Mouse (Mus musculus) MEL-GATA-1-ER (cell line): Measurements from ENCODE around the gene Ugt1a10.

Source experiments
- DNase-seq: peaks from one replicate; pipeline ENCODE4 v3.0.0-alpha.2; 2012; ENCODE audit warnings: low read depth; ENCODE audit errors: extremely low read depth

Ugt1a10 gene

DNA sequence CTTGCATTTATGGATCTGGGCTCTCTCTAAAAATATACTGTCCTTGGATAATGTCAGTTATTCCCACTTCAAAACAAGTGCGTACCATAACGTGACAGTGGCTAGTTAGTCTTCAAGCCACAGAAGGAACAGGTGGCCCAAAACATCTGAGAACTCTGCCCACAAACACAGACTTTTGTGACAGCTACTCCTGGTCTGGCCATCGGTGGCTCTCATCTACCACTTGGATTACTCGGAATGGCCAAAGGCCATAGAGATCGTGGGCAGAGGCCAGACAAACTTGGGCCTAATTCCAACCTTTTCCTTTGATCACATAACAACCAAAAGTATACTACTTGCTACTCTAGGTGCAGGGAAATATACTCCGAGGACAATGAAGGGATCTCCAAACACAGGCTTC is 212.9 kb downstream of the Ugt1a10 start:
- no peak for DNase-seq
